Mouse (Mus musculus) limb, embryonic 14.5 days (tissue): ENCODE data around the gene Supt7l. TPM values are rescaled to one million over a fixed set of nuclear protein-coding genes. Genes with fewer than 3 reads are reported as not detected.

Experiments used
- ATAC-seq: fragments of 200-750 bp; cut with Nextera tagmentation; 2 replicates; pipeline ENCODE4 v1.8.0; 2017; ENCODE audit warnings: low read depth, moderate number of reproducible peaks, moderate TSS enrichment; ENCODE audit not compliant: low FRiP score
- DNase-seq: peaks from one replicate; pipeline ENCODE4 v3.0.0-alpha.2; 2015; ENCODE audit warnings: low spot score
- H3K27ac ChIP-seq: fragments of 300-500 bp; sonication (generic); replicated peaks from 2 replicates; pipeline ENCODE4 v1.5.1; 2014; ENCODE audit warnings: low read depth, mild to moderate bottlenecking, low read length, moderate library complexity, mixed read lengths
- H3K27me3 ChIP-seq: fragments of 300-500 bp; sonication (generic); 2 replicates; pipeline ENCODE4 v1.6.1; 2014; ENCODE audit warnings: low read length, mixed read lengths; ENCODE audit not compliant: control insufficient read depth, insufficient read depth
- H3K36me3 ChIP-seq: fragments of 300-500 bp; sonication (generic); 2 replicates; pipeline ENCODE4 v1.6.1; 2014; ENCODE audit warnings: mild to moderate bottlenecking, low read length, moderate library complexity, mixed read lengths; ENCODE audit not compliant: control insufficient read depth, insufficient read depth
- H3K4me1 ChIP-seq: fragments of 300-500 bp; sonication (generic); 2 replicates; pipeline ENCODE4 v1.6.1; 2014; ENCODE audit warnings: antibody characterized with exemption, low read length, mixed read lengths; ENCODE audit not compliant: control insufficient read depth, insufficient read depth
- H3K4me2 ChIP-seq: fragments of 300-500 bp; sonication (generic); replicated peaks from 2 replicates; pipeline ENCODE4 v1.6.1; 2014; ENCODE audit warnings: low read depth, mild to moderate bottlenecking, low read length, moderate library complexity; ENCODE audit not compliant: severe bottlenecking
- H3K4me3 ChIP-seq: fragments of 300-500 bp; sonication (generic); replicated peaks from 2 replicates; pipeline ENCODE4 v1.5.1; 2014; ENCODE audit warnings: low read length
- H3K9ac ChIP-seq: fragments of 300-500 bp; sonication (generic); 2 replicates; pipeline ENCODE4 v1.6.1; 2014; ENCODE audit warnings: mild to moderate bottlenecking, low read depth, low read length, moderate library complexity; ENCODE audit not compliant: severe bottlenecking
- H3K9me3 ChIP-seq: fragments of 300-500 bp; sonication (generic); 2 replicates; pipeline ENCODE4 v1.6.1; 2016; ENCODE audit warnings: low read length; ENCODE audit not compliant: control insufficient read depth
- POLR2A ChIP-seq: fragments of 200-500 bp; IDR thresholded peaks from 2 replicates; pipeline ENCODE4 v1.8.0; 2012; ENCODE audit warnings: inconsistent platforms, mild to moderate bottlenecking, moderate library complexity, borderline replicate concordance; ENCODE audit not compliant: insufficient read depth, insufficient read length; ENCODE audit errors: extremely low read depth
- WGBS: fragments of 180-500 bp; shearing (Covaris S2); extraction: QIAGEN DNeasy Blood & Tissue Kit; methylation state at CpG from one replicate; pipeline ENCODE4 v1.1.7; 2014; 5-methylcytosine and 5-hydroxymethylcytosine counted together
- polyA plus RNA-seq, 2 experiments: library from polyadenylated mRNA; depleted of rRNA in 1 of 2; stranded (reverse) in 1 of 2; unstranded in 1 of 2; fragments of >200 nt; fragmentation: Nextera tagmentation in 1 of 2; extraction: Ambion mirVana in 1 of 2; gene quantifications; 2 replicates each; pipeline versions ENCODE4 v1.2.1 to v1.2.3; 2012 to 2014

Gene Supt7l
- polyA plus RNA-seq, 2 experiments = 11.4 to 18.0 TPM

GRCm38 (mm10) chr5:31480536-31480935 lies 47.1 kb downstream of the Supt7l start:
- ATAC-seq = no peak
- 87% methylated on average over 4 of the region's 4 CpGs for WGBS
- no peaks in the 10 kb centered on the region for H3K9me3 ChIP-seq

GRCm38 (mm10) chr5:31470334-31470733 lies 57.3 kb downstream of the Supt7l start:
- Histone ChIP-seq H3K9me3 (no peaks in the 10 kb centered on the region), H3K27me3 (no peaks in the 10 kb centered on the region), H3K4me1 (no peaks in the 10 kb centered on the region), H3K9ac (no peak overlapping the region), H3K4me3 (no peak overlapping the region), H3K4me2 (no peak overlapping the region), H3K27ac (no peak overlapping the region), H3K36me3 (peaks cover 90% of the 10 kb centered on the region)
- no peak for ATAC-seq
- DNase-seq = no peak
- no peak for TF ChIP-seq POLR2A
- 81% methylated on average over 7 of the region's 7 CpGs for WGBS

More at GRCm38 (mm10) chr5:31480536-31480935, 47.1 kb downstream of the Supt7l start:
- no peak for TF ChIP-seq POLR2A
- no peak overlapping the region for H3K9ac ChIP-seq
- H3K36me3 ChIP-seq = peaks cover 64% of the 10 kb centered on the region
- H3K4me2 ChIP-seq = no peak overlapping the region
- H3K4me3 ChIP-seq = no peak overlapping the region
- H3K27ac ChIP-seq = no peak overlapping the region
- DNase-seq = no peak
- no peaks in the 10 kb centered on the region for H3K4me1 ChIP-seq
- no peaks in the 10 kb centered on the region for H3K27me3 ChIP-seq

DNA sequence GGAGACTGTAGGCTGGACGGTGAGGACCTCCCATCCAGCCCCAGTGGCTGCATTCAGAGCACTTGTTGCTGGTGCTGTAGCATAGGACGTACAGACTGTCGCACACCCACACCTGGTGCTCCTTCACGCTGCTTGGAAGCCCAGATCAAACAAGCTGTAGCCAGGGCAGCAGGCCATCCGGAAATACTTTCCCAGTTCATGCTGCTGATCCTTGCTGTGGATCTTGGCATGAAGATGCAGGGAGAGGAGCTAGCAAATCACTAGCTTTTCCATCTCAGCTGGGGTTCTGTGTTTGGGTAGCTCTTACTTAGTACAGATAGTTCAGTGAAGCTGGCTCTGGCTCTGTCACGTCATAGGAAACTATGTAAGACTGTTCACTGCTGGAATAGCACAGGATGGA lies 57.9 kb downstream of the Supt7l start:
- Histone ChIP-seq H3K36me3 (peaks cover 89% of the 10 kb centered on the region), H3K9ac (no peak overlapping the region), H3K4me2 (no peak overlapping the region), H3K4me3 (no peak overlapping the region), H3K27me3 (no peaks in the 10 kb centered on the region), H3K27ac (no peak overlapping the region), H3K9me3 (no peaks in the 10 kb centered on the region), H3K4me1 (no peaks in the 10 kb centered on the region)
- 92% methylated on average over 6 of the region's 6 CpGs for WGBS
- ATAC-seq (no peak), DNase-seq (no peak)
- no peak for TF ChIP-seq POLR2A

DNA sequence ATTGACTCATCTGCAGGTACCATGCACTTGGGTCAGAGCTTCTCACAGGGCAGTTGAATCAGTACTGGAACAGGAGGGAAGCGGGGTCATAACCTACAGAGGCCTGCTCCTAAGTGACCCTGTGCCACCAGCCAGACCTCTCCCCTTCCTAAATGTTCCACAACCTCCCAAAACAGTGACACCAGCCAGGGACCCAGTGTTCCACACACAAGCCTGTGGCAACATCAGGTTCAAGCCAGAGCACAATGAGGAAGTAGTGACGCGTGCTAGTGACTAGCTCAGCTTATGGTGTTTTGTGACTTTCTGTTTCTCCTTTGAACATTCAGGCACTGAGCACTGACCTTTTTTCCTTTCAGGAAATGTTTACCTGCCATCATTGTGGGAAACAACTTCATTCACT lies 59.8 kb downstream of the Supt7l start:
- ATAC-seq = no peak
- no peaks in the 10 kb centered on the region for H3K4me1 ChIP-seq
- DNase-seq = no peak
- 97% methylated on average over 3 of the region's 3 CpGs for WGBS
- no peaks in the 10 kb centered on the region for H3K27me3 ChIP-seq
- H3K4me3 ChIP-seq = no peak overlapping the region
- H3K9ac ChIP-seq = no peak overlapping the region
- no peak for TF ChIP-seq POLR2A
- no peaks in the 10 kb centered on the region for H3K9me3 ChIP-seq
- H3K36me3 ChIP-seq = peaks cover 70% of the 10 kb centered on the region
- H3K4me2 ChIP-seq = no peak overlapping the region
- no peak overlapping the region for H3K27ac ChIP-seq

Other genes with a start within 250 kb of the Supt7l start
- 53.3 and 64.2 TPM in 2 replicates for gene Ift172, start 236.7 kb downstream of the Supt7l start, polyA plus RNA-seq (2012; rRNA removed)
- 41.6 and 46.1 TPM in 2 replicates for gene Ift172, start 236.7 kb downstream of the Supt7l start, polyA plus RNA-seq (2014; fragmentation: Nextera tagmentation; extraction: Ambion mirVana)
- 174 and 211 TPM in 2 replicates for gene Fndc4, start 231.7 kb downstream of the Supt7l start, polyA plus RNA-seq (2012; rRNA removed)
- gene Fndc4, start 231.7 kb downstream of the Supt7l start, polyA plus RNA-seq (2014; fragmentation: Nextera tagmentation; extraction: Ambion mirVana) = 93.9 and 101 TPM in 2 replicates
- 0.47 and 1.2 TPM in 2 replicates for gene Gckr, start 230.4 kb downstream of the Supt7l start, polyA plus RNA-seq (2012; rRNA removed)
- gene Gckr, start 230.4 kb downstream of the Supt7l start, polyA plus RNA-seq (2014; fragmentation: Nextera tagmentation; extraction: Ambion mirVana) = 0.36 TPM in 1 of 2 replicates, not detected in the other
- 40.9 and 41.5 TPM in 2 replicates for gene Zfp512, start 75.4 kb downstream of the Supt7l start, polyA plus RNA-seq (2012; rRNA removed)
- gene Zfp512, start 75.4 kb downstream of the Supt7l start, polyA plus RNA-seq (2014; fragmentation: Nextera tagmentation; extraction: Ambion mirVana) = 38.1 and 47.1 TPM in 2 replicates
- 0.06 and 0.13 TPM in 2 replicates for gene 4930548H24Rik, start 42.1 kb downstream of the Supt7l start, polyA plus RNA-seq (2012; rRNA removed)
- gene 4930548H24Rik, start 42.1 kb downstream of the Supt7l start, polyA plus RNA-seq (2014; fragmentation: Nextera tagmentation; extraction: Ambion mirVana) = not detected in 2 replicates
- 25.7 and 27.8 TPM in 2 replicates for gene Gpn1, start 33.1 kb downstream of the Supt7l start, polyA plus RNA-seq (2012; rRNA removed)
- 47.1 and 53.4 TPM in 2 replicates for gene Gpn1, start 33.1 kb downstream of the Supt7l start, polyA plus RNA-seq (2014; fragmentation: Nextera tagmentation; extraction: Ambion mirVana)
- gene Slc4a1ap, start 812 bp downstream of the Supt7l start, polyA plus RNA-seq (2012; rRNA removed) = 19.5 and 20.2 TPM in 2 replicates
- 23.9 and 27.7 TPM in 2 replicates for gene Slc4a1ap, start 812 bp downstream of the Supt7l start, polyA plus RNA-seq (2014; fragmentation: Nextera tagmentation; extraction: Ambion mirVana)
- 76.9 and 138 TPM in 2 replicates for gene Mrpl33, start 69.1 kb upstream of the Supt7l start, polyA plus RNA-seq (2012; rRNA removed)
- gene Mrpl33, start 69.1 kb upstream of the Supt7l start, polyA plus RNA-seq (2014; fragmentation: Nextera tagmentation; extraction: Ambion mirVana) = 266 and 312 TPM in 2 replicates
- gene Rbks, start 169.8 kb upstream of the Supt7l start, polyA plus RNA-seq (2012; rRNA removed) = 1.5 and 1.9 TPM in 2 replicates
- 2.2 and 3.0 TPM in 2 replicates for gene Rbks, start 169.8 kb upstream of the Supt7l start, polyA plus RNA-seq (2014; fragmentation: Nextera tagmentation; extraction: Ambion mirVana)
- 22.7 and 23.4 TPM in 2 replicates for gene Babam2, start 169.9 kb upstream of the Supt7l start, polyA plus RNA-seq (2012; rRNA removed)
- 27.7 and 35.8 TPM in 2 replicates for gene Babam2, start 169.9 kb upstream of the Supt7l start, polyA plus RNA-seq (2014; fragmentation: Nextera tagmentation; extraction: Ambion mirVana)